Comparison of ENCODE assay signal across 8 mouse cellular contexts in the genomic region with DNA sequence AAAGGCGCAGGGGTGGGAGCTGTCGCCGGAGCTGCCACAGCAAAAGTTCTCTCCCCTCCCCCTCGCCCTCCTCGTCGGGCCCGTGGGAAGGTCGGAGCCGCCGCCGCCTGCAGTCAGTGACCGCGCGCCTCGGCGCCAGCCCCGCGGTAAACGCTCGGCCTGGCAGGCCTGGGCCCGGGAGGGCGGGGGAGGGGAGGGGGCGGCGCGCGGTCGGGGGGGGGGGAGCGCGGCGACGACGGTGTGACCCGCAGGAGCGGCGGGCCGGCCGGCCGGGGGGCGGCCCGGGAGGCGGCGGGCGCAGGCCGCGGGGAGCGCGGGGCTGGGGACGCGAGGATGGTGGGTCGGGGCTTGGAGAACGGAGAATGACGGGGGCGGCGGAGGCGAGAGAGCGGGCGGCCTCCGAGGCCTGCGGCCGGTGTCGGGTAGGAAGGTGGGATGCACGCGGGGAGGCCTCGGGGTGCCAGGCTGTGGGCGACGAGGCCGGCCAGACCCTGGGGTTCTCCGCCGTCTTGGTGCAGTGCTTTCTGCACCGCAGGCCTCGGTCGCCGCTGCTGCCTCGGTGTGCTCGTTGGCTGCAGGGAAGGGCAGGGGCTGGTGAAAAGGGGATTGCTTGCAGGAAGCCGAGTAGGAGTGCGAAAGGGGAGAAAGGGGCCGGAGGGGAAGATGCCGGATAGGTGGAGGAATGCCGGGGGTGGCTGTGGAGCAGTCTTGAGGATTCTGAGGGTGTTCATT. TPM values are rescaled to one million over a fixed set of nuclear protein-coding genes. Genes with fewer than 3 reads are reported as not detected.
DNase-seq lines count a peak whose midpoint lies in the region; ATAC-seq and TF ChIP-seq lines count a peak whose summit lies in the region.

No protein-coding gene starts in this region.

- DNase-seq in adrenal gland, postnatal 36 days = peak; percentile 50 to 56
- peak; percentile 13 to 20 for DNase-seq in heart, adult 9 months (ENCODE audit: low spot score in 2 of 2)
- peak; percentile 65 for DNase-seq in kidney, postnatal 0 days (ENCODE audit: low spot score)
- peak; percentile 46 to 53 for DNase-seq in thymus, adult 18-20 months

- peaks cover 16% of the 10 kb centered on the region for H3K4me1 ChIP-seq in embryonic facial prominence, embryonic 13.5 days
- peaks cover 4% of the 10 kb centered on the region; the same call in 1 of the 2 replicates for H3K4me1 ChIP-seq in kidney, postnatal 0 days (replicated peaks; ENCODE audit: insufficient read depth, low read length)
- peaks cover 14% of the 10 kb centered on the region for H3K4me1 ChIP-seq in liver, embryonic 16.5 days (ENCODE audit: control insufficient read depth, low read depth, low read length)
- H3K4me1 ChIP-seq in neural tube, embryonic 14.5 days (ENCODE audit: control insufficient read depth, insufficient read depth, low read length) = peaks cover 19% of the 10 kb centered on the region

- 0% methylated on average over 43 of the region's 80 CpGs for WGBS in embryonic facial prominence, embryonic 13.5 days
- WGBS in kidney, postnatal 0 days = under 1% methylated on average over 62 of the region's 80 CpGs
- under 1% methylated on average over 31 of the region's 80 CpGs for WGBS in liver, embryonic 16.5 days (ENCODE audit: insufficient replicate concordance)
- 0% methylated on average over 48 of the region's 80 CpGs for WGBS in neural tube, embryonic 14.5 days

- H3K27me3 ChIP-seq in embryonic facial prominence, embryonic 13.5 days = no peaks in the 10 kb centered on the region
- H3K27me3 ChIP-seq in kidney, postnatal 0 days (ENCODE audit: insufficient read depth, low read length) = no peaks in the 10 kb centered on the region
- no peaks in the 10 kb centered on the region for H3K27me3 ChIP-seq in liver, embryonic 16.5 days (ENCODE audit: control insufficient read depth, insufficient read depth, low read depth, low read length)
- H3K27me3 ChIP-seq in neural tube, embryonic 14.5 days (ENCODE audit: control insufficient read depth, insufficient read depth, low read length) = no peaks in the 10 kb centered on the region; the same call in 1 of the 2 replicates

- peak overlapping the region; percentile 96 for H3K27ac ChIP-seq in embryonic facial prominence, embryonic 13.5 days
- peak overlapping the region; percentile 94 for H3K27ac ChIP-seq in kidney, postnatal 0 days
- peak overlapping the region; percentile 74 for H3K27ac ChIP-seq in liver, embryonic 16.5 days (ENCODE audit: low read length)
- peak overlapping the region; percentile 95 for H3K27ac ChIP-seq in neural tube, embryonic 14.5 days (ENCODE audit: low read depth, low read length)

- peak; percentile 25 for ATAC-seq in CD4-positive, CD25-positive, alpha-beta regulatory T cell, adult 4 months
- peak; percentile 79 for ATAC-seq in embryonic facial prominence, embryonic 13.5 days (ENCODE audit: insufficient number of reproducible peaks, insufficient read depth, low FRiP score, low TSS enrichment, low read depth)
- ATAC-seq in kidney, postnatal 0 days (replicated peaks; ENCODE audit: low FRiP score, low read depth) = peak; percentile 83
- peak; percentile 74 for ATAC-seq in liver, embryonic 16.5 days (ENCODE audit: low read depth)
- peak; percentile 84 for ATAC-seq in neural tube, embryonic 14.5 days (ENCODE audit: low read depth)

- H3K9ac ChIP-seq in embryonic facial prominence, embryonic 13.5 days = peak overlapping the region; percentile 97
- H3K9ac ChIP-seq in kidney, postnatal 0 days (ENCODE audit: low read depth, low read length) = peak overlapping the region; percentile 99
- peak overlapping the region; percentile 93 for H3K9ac ChIP-seq in liver, embryonic 16.5 days (ENCODE audit: low read depth, low read length)
- H3K9ac ChIP-seq in neural tube, embryonic 14.5 days (replicated peaks; ENCODE audit: low read depth, low read length) = peak overlapping the region; percentile 86

- H3K9me3 ChIP-seq in embryonic facial prominence, embryonic 13.5 days = no peaks in the 10 kb centered on the region
- H3K9me3 ChIP-seq in kidney, postnatal 0 days (replicated peaks; ENCODE audit: low read length) = no peaks in the 10 kb centered on the region
- H3K9me3 ChIP-seq in liver, embryonic 16.5 days (replicated peaks; ENCODE audit: control insufficient read depth, low read length) = no peaks in the 10 kb centered on the region
- no peaks in the 10 kb centered on the region for H3K9me3 ChIP-seq in neural tube, embryonic 14.5 days (ENCODE audit: control insufficient read depth, low read length)

- TF ChIP-seq CTCF in kidney, postnatal 0 days (IDR thresholded peaks at IDR 0.05; ENCODE audit: low read depth) = no peak

- no peaks in the 10 kb centered on the region for H3K36me3 ChIP-seq in embryonic facial prominence, embryonic 13.5 days
- H3K36me3 ChIP-seq in kidney, postnatal 0 days (ENCODE audit: insufficient read depth, low read length) = no peaks in the 10 kb centered on the region
- H3K36me3 ChIP-seq in liver, embryonic 16.5 days (ENCODE audit: control insufficient read depth, insufficient read depth) = no peaks in the 10 kb centered on the region
- no peaks in the 10 kb centered on the region for H3K36me3 ChIP-seq in neural tube, embryonic 14.5 days (ENCODE audit: control insufficient read depth, insufficient read depth, low read length)

- H3K4me2 ChIP-seq in embryonic facial prominence, embryonic 13.5 days = peak overlapping the region; percentile 93
- peak overlapping the region; percentile 86 for H3K4me2 ChIP-seq in kidney, postnatal 0 days (ENCODE audit: low read length)
- H3K4me2 ChIP-seq in liver, embryonic 16.5 days (ENCODE audit: low read depth, low read length) = peak overlapping the region; percentile 88
- peak overlapping the region; percentile 79 for H3K4me2 ChIP-seq in neural tube, embryonic 14.5 days (ENCODE audit: low read depth, low read length)

- peak overlapping the region; percentile 89 for H3K4me3 ChIP-seq in embryonic facial prominence, embryonic 13.5 days
- peak overlapping the region; percentile 90 for H3K4me3 ChIP-seq in kidney, postnatal 0 days (replicated peaks; ENCODE audit: low read depth, low read length)
- H3K4me3 ChIP-seq in liver, embryonic 16.5 days (ENCODE audit: low read depth, low read length) = peak overlapping the region; percentile 94
- H3K4me3 ChIP-seq in neural tube, embryonic 14.5 days (ENCODE audit: low read depth, low read length) = peak overlapping the region; percentile 90

RNA-seq across cellular contexts. Expression of a gene that starts 0.4 kb away (rescaled TPM):
- polyA plus RNA-seq in CD4-positive, CD25-positive, alpha-beta regulatory T cell, adult 4 months (2017; shearing (Covaris generic)) = 10 to 100 TPM; 44.3 to 57.6 TPM
- 10 to 100 TPM; 71.1 TPM for total RNA-seq in adrenal gland, postnatal 36 days (2021)
- 62.3 and 66.7 TPM in 2 replicates for polyA plus RNA-seq in embryonic facial prominence, embryonic 13.5 days (2015; fragmentation: Nextera tagmentation; extraction: Ambion mirVana)
- 49.4 and 51.4 TPM in 2 replicates for polyA plus RNA-seq in kidney, postnatal 0 days (2015; fragmentation: Nextera tagmentation; extraction: Ambion mirVana)
- polyA plus RNA-seq in liver, embryonic 16.5 days (2015; fragmentation: Nextera tagmentation; extraction: Ambion mirVana) = 11.4 and 12.5 TPM in 2 replicates
- 46.1 and 49.1 TPM in 2 replicates for polyA plus RNA-seq in neural tube, embryonic 14.5 days (2014; fragmentation: Nextera tagmentation; extraction: Ambion mirVana)

Comparison
In these comparisons a context has a peak if more than half of its experiments do, and no peak if none do; other contexts are left out.
1. Peak in every context shown above with its lines: DNase-seq, ATAC-seq, H3K4me3 ChIP-seq and H3K27ac ChIP-seq.
2. ATAC-seq: peak in every context shown above with its lines; median percentile 84 in neural tube, embryonic 14.5 days; 83 in kidney, postnatal 0 days; 79 in embryonic facial prominence, embryonic 13.5 days; 74 in liver, embryonic 16.5 days; 25 in CD4-positive, CD25-positive, alpha-beta regulatory T cell, adult 4 months.